Mouse (Mus musculus): ENCODE results near the gene Wdr83os. TPM values are rescaled to one million over a fixed set of nuclear protein-coding genes. Genes with fewer than 3 reads are reported as not detected.

The Wdr83os gene
- polyA plus RNA-seq, 1 experiment from 2014 or later, result 56.0 TPM

DNA sequence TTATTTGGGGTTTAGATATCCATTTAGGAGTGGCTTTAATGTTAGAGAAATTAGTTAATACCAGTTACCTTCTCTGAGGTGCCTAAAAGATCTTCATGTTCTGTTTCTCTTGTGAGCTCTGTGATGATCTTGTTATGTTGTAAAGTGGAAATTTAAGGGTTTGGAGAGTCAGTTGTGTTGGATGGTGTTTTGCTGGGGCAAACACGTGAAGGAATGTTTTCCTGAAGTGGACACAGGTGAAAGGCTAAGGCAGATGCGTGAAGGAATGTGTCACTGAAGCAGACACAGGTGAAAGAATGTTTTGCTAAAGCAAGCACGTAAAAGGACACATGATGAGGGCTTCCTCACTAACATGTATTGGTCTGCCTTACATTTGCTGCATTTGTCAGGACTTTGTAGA lies 42.5 kb downstream of the Wdr83os start, which contains the start of gene Zfp791:
TSS of gene Zfp791 (minus strand) at position 101 of the 400 bp plus-strand sequence.
- Histone ChIP-seq H3K4me2 (ENCODE audit: low read depth, low read length) (no peak within 1 kb of the TSS), H3K36me3 (ENCODE audit: control insufficient read depth, insufficient read depth) (no peaks in the 10 kb centered on the region), H3K4me1 (ENCODE audit: control insufficient read depth, low read depth, low read length) (no peaks in the 10 kb centered on the region), H3K27ac (ENCODE audit: low read length) (no peak within 1 kb of the TSS), H3K9ac (ENCODE audit: low read depth, low read length) (no peak within 1 kb of the TSS), H3K4me3 (ENCODE audit: low read depth, low read length) (no peak within 1 kb of the TSS), H3K9me3 (replicated peaks; ENCODE audit: control insufficient read depth, low read length) (no peaks in the 10 kb centered on the region), H3K27me3 (ENCODE audit: control insufficient read depth, insufficient read depth, low read depth, low read length) (peaks cover 3% of the 10 kb centered on the region; the same call in 1 of the 2 replicates)
- ATAC-seq (ENCODE audit: low read depth), result no peak
- 62% methylated on average over 3 of the region's 3 CpGs for WGBS (ENCODE audit: insufficient replicate concordance)

DNA sequence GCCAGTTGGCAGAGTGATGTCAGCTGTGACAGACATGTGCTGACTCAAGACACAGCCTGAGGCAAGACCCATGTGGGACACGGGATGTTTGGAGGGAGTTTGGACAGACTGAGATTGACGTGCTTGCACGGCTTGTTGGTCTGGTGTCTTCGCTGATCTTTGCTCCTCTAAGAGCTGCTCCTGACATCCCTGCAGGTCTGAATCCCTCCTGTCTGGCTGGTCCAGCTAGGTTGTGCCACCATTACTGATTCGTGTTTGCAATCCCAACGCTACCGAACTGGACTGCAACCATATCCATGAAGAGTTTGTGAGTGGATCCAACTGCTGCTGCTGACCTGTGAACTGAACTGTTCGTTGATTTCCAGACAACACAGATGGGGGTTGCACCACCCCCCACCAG lies 43.2 kb downstream of the Wdr83os start:
- Histone ChIP-seq H3K27me3 (ENCODE audit: control insufficient read depth, insufficient read depth, low read depth, low read length) (peaks cover 3% of the 10 kb centered on the region; the same call in 1 of the 2 replicates), H3K9ac (ENCODE audit: low read depth, low read length) (no peak overlapping the region), H3K9me3 (replicated peaks; ENCODE audit: control insufficient read depth, low read length) (no peaks in the 10 kb centered on the region), H3K4me3 (ENCODE audit: low read depth, low read length) (no peak overlapping the region), H3K4me2 (ENCODE audit: low read depth, low read length) (no peak overlapping the region), H3K36me3 (ENCODE audit: control insufficient read depth, insufficient read depth) (no peaks in the 10 kb centered on the region), H3K27ac (ENCODE audit: low read length) (no peak overlapping the region), H3K4me1 (ENCODE audit: control insufficient read depth, low read depth, low read length) (no peaks in the 10 kb centered on the region)
- no peak for ATAC-seq (ENCODE audit: low read depth)
- WGBS (ENCODE audit: insufficient replicate concordance), result 80% methylated on average over 8 of the region's 8 CpGs

Small RNA genes within 50 kb of the gene (microRNA-seq; reads per million reads assigned to microRNA genes)
- gene Gm23388 (8.4 reads per million, percentile 24 among the genes with 10 or more reads in this experiment), gene Mir7070 (1.5 reads per million)

Other genes with a start within 250 kb of the Wdr83os start
- 41.5 and 41.9 TPM in 2 replicates for gene Gadd45gip1, start 249.2 kb upstream of the Wdr83os start, polyA plus RNA-seq (2015; fragmentation: Nextera tagmentation; extraction: Ambion mirVana)
- gene Rad23a, start 240.1 kb upstream of the Wdr83os start, polyA plus RNA-seq (2015; fragmentation: Nextera tagmentation; extraction: Ambion mirVana), result 294 and 307 TPM in 2 replicates
- gene Calr, start 233.8 kb upstream of the Wdr83os start, polyA plus RNA-seq (2015; fragmentation: Nextera tagmentation; extraction: Ambion mirVana), result 473 and 480 TPM in 2 replicates
- gene Farsa, start 223.8 kb upstream of the Wdr83os start, polyA plus RNA-seq (2015; fragmentation: Nextera tagmentation; extraction: Ambion mirVana), result 52.7 and 53.1 TPM in 2 replicates
- 41.2 and 47.8 TPM in 2 replicates for gene Syce2, start 208.6 kb upstream of the Wdr83os start, polyA plus RNA-seq (2015; fragmentation: Nextera tagmentation; extraction: Ambion mirVana)
- gene Gcdh, start 186.8 kb upstream of the Wdr83os start, polyA plus RNA-seq (2015; fragmentation: Nextera tagmentation; extraction: Ambion mirVana), result 65.7 and 73.0 TPM in 2 replicates
- gene Klf1, start 178.8 kb upstream of the Wdr83os start, polyA plus RNA-seq (2015; fragmentation: Nextera tagmentation; extraction: Ambion mirVana), result 394 and 409 TPM in 2 replicates
- 12.5 and 13.6 TPM in 2 replicates for gene Dnase2a, start 172.2 kb upstream of the Wdr83os start, polyA plus RNA-seq (2015; fragmentation: Nextera tagmentation; extraction: Ambion mirVana)
- gene Mast1, start 143.4 kb upstream of the Wdr83os start, polyA plus RNA-seq (2015; fragmentation: Nextera tagmentation; extraction: Ambion mirVana), result 0.09 and 0.15 TPM in 2 replicates
- 0.20 and 0.44 TPM in 2 replicates for gene Rtbdn, start 133.7 kb upstream of the Wdr83os start, polyA plus RNA-seq (2015; fragmentation: Nextera tagmentation; extraction: Ambion mirVana)
- 0.45 and 1.4 TPM in 2 replicates for gene Gm49661, start 111.3 kb upstream of the Wdr83os start, polyA plus RNA-seq (2015; fragmentation: Nextera tagmentation; extraction: Ambion mirVana)
- 1,724 and 1,773 TPM in 2 replicates for gene Prdx2, start 111.2 kb upstream of the Wdr83os start, polyA plus RNA-seq (2015; fragmentation: Nextera tagmentation; extraction: Ambion mirVana)
- gene Rnaseh2a, start 111.0 kb upstream of the Wdr83os start, polyA plus RNA-seq (2015; fragmentation: Nextera tagmentation; extraction: Ambion mirVana), result 91.6 and 98.1 TPM in 2 replicates
- gene Junb, start 102.0 kb upstream of the Wdr83os start, polyA plus RNA-seq (2015; fragmentation: Nextera tagmentation; extraction: Ambion mirVana), result 10.6 and 16.5 TPM in 2 replicates
- 8.5 and 9.5 TPM in 2 replicates for gene Hook2, start 90.1 kb upstream of the Wdr83os start, polyA plus RNA-seq (2015; fragmentation: Nextera tagmentation; extraction: Ambion mirVana)
- gene Best2, start 66.2 kb upstream of the Wdr83os start, polyA plus RNA-seq (2015; fragmentation: Nextera tagmentation; extraction: Ambion mirVana), result not detected in 2 replicates
- 48.6 and 55.8 TPM in 2 replicates for gene Asna1, start 55.5 kb upstream of the Wdr83os start, polyA plus RNA-seq (2015; fragmentation: Nextera tagmentation; extraction: Ambion mirVana)
- gene Trir, start 53.9 kb upstream of the Wdr83os start, polyA plus RNA-seq (2015; fragmentation: Nextera tagmentation; extraction: Ambion mirVana), result 49.2 and 50.0 TPM in 2 replicates
- gene Tnpo2, start 43.8 kb upstream of the Wdr83os start, polyA plus RNA-seq (2015; fragmentation: Nextera tagmentation; extraction: Ambion mirVana), result 17.7 and 17.8 TPM in 2 replicates
- 10.3 and 10.4 TPM in 2 replicates for gene Fbxw9, start 20.7 kb upstream of the Wdr83os start, polyA plus RNA-seq (2015; fragmentation: Nextera tagmentation; extraction: Ambion mirVana)
- gene Gm5741, start 12.8 kb upstream of the Wdr83os start, polyA plus RNA-seq (2015; fragmentation: Nextera tagmentation; extraction: Ambion mirVana), result not detected in 2 replicates
- 23.5 and 25.7 TPM in 2 replicates for gene Dhps, start 9.0 kb upstream of the Wdr83os start, polyA plus RNA-seq (2015; fragmentation: Nextera tagmentation; extraction: Ambion mirVana)
- gene Wdr83, start 566 bp downstream of the Wdr83os start, polyA plus RNA-seq (2015; fragmentation: Nextera tagmentation; extraction: Ambion mirVana), result 22.0 and 23.6 TPM in 2 replicates
- 38.7 and 44.4 TPM in 2 replicates for gene Man2b1, start 2.5 kb downstream of the Wdr83os start, polyA plus RNA-seq (2015; fragmentation: Nextera tagmentation; extraction: Ambion mirVana)
- 2.6 and 3.4 TPM in 2 replicates for gene Zfp791, start 42.4 kb downstream of the Wdr83os start, polyA plus RNA-seq (2015; fragmentation: Nextera tagmentation; extraction: Ambion mirVana)
- not detected in 2 replicates for gene Cks1brt, start 71.2 kb downstream of the Wdr83os start, polyA plus RNA-seq (2015; fragmentation: Nextera tagmentation; extraction: Ambion mirVana)
- gene Olfr371, start 145.2 kb downstream of the Wdr83os start, polyA plus RNA-seq (2015; fragmentation: Nextera tagmentation; extraction: Ambion mirVana), result not detected in 2 replicates
- gene Orc6, start 218.9 kb downstream of the Wdr83os start, polyA plus RNA-seq (2015; fragmentation: Nextera tagmentation; extraction: Ambion mirVana), result 68.3 and 78.3 TPM in 2 replicates
- 88.1 and 93.8 TPM in 2 replicates for gene Vps35, start 219.1 kb downstream of the Wdr83os start, polyA plus RNA-seq (2015; fragmentation: Nextera tagmentation; extraction: Ambion mirVana)